Mouse (Mus musculus): ENCODE data around the gene Itga7.

GRCm38 (mm10) chr10:128933574-128933973 is at the start of gene Itga7:
- TF ChIP-seq POLR2A (IDR thresholded peaks at IDR 0.05; ENCODE audit: borderline replicate concordance, control insufficient read depth, low read depth, low read length) (no peak), CTCF (IDR thresholded peaks at IDR 0.05; ENCODE audit: control insufficient read depth, insufficient read depth, low read length) (no peak)
